Mouse (Mus musculus): ENCODE results near the gene Txnrd3. TPM values are rescaled to one million over a fixed set of nuclear protein-coding genes. Genes with fewer than 3 reads are reported as not detected.

Txnrd3 gene
- polyA plus RNA-seq, 2 experiments: 6.7 to 11.6 TPM

GRCm38 (mm10) chr6:89655011-89655410, 11.2 kb downstream of the Txnrd3 start:
- Histone ChIP-seq H3K9ac (ENCODE audit: low read depth, low read length, severe bottlenecking) (no peak overlapping the region), H3K36me3 (ENCODE audit: control insufficient read depth, insufficient read depth, low read length) (no peaks in the 10 kb centered on the region), H3K4me1 (ENCODE audit: control insufficient read depth, insufficient read depth, low read length) (no peaks in the 10 kb centered on the region), H3K27ac (replicated peaks; ENCODE audit: low read depth, low read length) (no peak overlapping the region), H3K4me2 (replicated peaks; ENCODE audit: low read depth, low read length, severe bottlenecking) (no peak overlapping the region), H3K4me3 (replicated peaks; ENCODE audit: low read length) (no peak overlapping the region), H3K9me3 (ENCODE audit: control insufficient read depth, low read length) (no peaks in the 10 kb centered on the region), H3K27me3 (ENCODE audit: control insufficient read depth, insufficient read depth, low read length) (no peaks in the 10 kb centered on the region)
- DNase-seq (ENCODE audit: low spot score) (no peak), ATAC-seq (ENCODE audit: low FRiP score, low read depth) (no peak)
- TF ChIP-seq POLR2A (IDR thresholded peaks at IDR 0.05; ENCODE audit: borderline replicate concordance, extremely low read depth, insufficient read depth, insufficient read length): no peak
- 88% methylated on average over 3 of the region's 3 CpGs for WGBS

- no peaks in the 10 kb centered on the region for H3K9me3 ChIP-seq (ENCODE audit: control insufficient read depth, low read length)
- H3K27me3 ChIP-seq (ENCODE audit: control insufficient read depth, insufficient read depth, low read length): no peaks in the 10 kb centered on the region
- ATAC-seq (ENCODE audit: low FRiP score, low read depth): no peak
- no peak overlapping the region for H3K4me3 ChIP-seq (replicated peaks; ENCODE audit: low read length)
- no peak for DNase-seq (ENCODE audit: low spot score)
- no peak overlapping the region for H3K9ac ChIP-seq (ENCODE audit: low read depth, low read length, severe bottlenecking)
- H3K4me1 ChIP-seq (ENCODE audit: control insufficient read depth, insufficient read depth, low read length): no peaks in the 10 kb centered on the region
- WGBS: 82% methylated on average over 3 of the region's 3 CpGs
- no peak for TF ChIP-seq POLR2A (IDR thresholded peaks at IDR 0.05; ENCODE audit: borderline replicate concordance, extremely low read depth, insufficient read depth, insufficient read length)
- no peak overlapping the region for H3K4me2 ChIP-seq (replicated peaks; ENCODE audit: low read depth, low read length, severe bottlenecking)
- no peak overlapping the region for H3K27ac ChIP-seq (replicated peaks; ENCODE audit: low read depth, low read length)
- H3K36me3 ChIP-seq (ENCODE audit: control insufficient read depth, insufficient read depth, low read length): no peaks in the 10 kb centered on the region; the same call in 1 of the 2 replicates
Measured at GRCm38 (mm10) chr6:89658342-89658741, 14.6 kb downstream of the Txnrd3 start.

GRCm38 (mm10) chr6:89658931-89659330, 15.1 kb downstream of the Txnrd3 start:
- Histone ChIP-seq H3K9ac (ENCODE audit: low read depth, low read length, severe bottlenecking) (no peak overlapping the region), H3K4me1 (ENCODE audit: control insufficient read depth, insufficient read depth, low read length) (no peaks in the 10 kb centered on the region), H3K27me3 (ENCODE audit: control insufficient read depth, insufficient read depth, low read length) (no peaks in the 10 kb centered on the region), H3K36me3 (ENCODE audit: control insufficient read depth, insufficient read depth, low read length) (peaks cover 2% of the 10 kb centered on the region; the same call in 1 of the 2 replicates), H3K4me2 (replicated peaks; ENCODE audit: low read depth, low read length, severe bottlenecking) (no peak overlapping the region), H3K27ac (replicated peaks; ENCODE audit: low read depth, low read length) (no peak overlapping the region), H3K9me3 (ENCODE audit: control insufficient read depth, low read length) (no peaks in the 10 kb centered on the region), H3K4me3 (replicated peaks; ENCODE audit: low read length) (no peak overlapping the region)
- ATAC-seq (ENCODE audit: low FRiP score, low read depth): no peak
- DNase-seq (ENCODE audit: low spot score): no peak
- WGBS: 88% methylated on average over 6 of the region's 6 CpGs
- no peak for TF ChIP-seq POLR2A (IDR thresholded peaks at IDR 0.05; ENCODE audit: borderline replicate concordance, extremely low read depth, insufficient read depth, insufficient read length)

GRCm38 (mm10) chr6:89659692-89660423, 16.1 kb downstream of the Txnrd3 start:
- Histone ChIP-seq H3K4me3 (replicated peaks; ENCODE audit: low read length) (no peak overlapping the region), H3K4me2 (replicated peaks; ENCODE audit: low read depth, low read length, severe bottlenecking) (no peak overlapping the region), H3K9ac (ENCODE audit: low read depth, low read length, severe bottlenecking) (no peak overlapping the region), H3K4me1 (ENCODE audit: control insufficient read depth, insufficient read depth, low read length) (no peaks in the 10 kb centered on the region), H3K27me3 (ENCODE audit: control insufficient read depth, insufficient read depth, low read length) (no peaks in the 10 kb centered on the region), H3K27ac (replicated peaks; ENCODE audit: low read depth, low read length) (no peak overlapping the region), H3K9me3 (ENCODE audit: control insufficient read depth, low read length) (no peaks in the 10 kb centered on the region), H3K36me3 (ENCODE audit: control insufficient read depth, insufficient read depth, low read length) (peaks cover 3% of the 10 kb centered on the region; the same call in 1 of the 2 replicates)
- TF ChIP-seq POLR2A (IDR thresholded peaks at IDR 0.05; ENCODE audit: borderline replicate concordance, extremely low read depth, insufficient read depth, insufficient read length): no peak
- DNase-seq (ENCODE audit: low spot score): no peak
- WGBS: 32% methylated on average over 7 of the region's 7 CpGs
- ATAC-seq (ENCODE audit: low FRiP score, low read depth): no peak

GRCm38 (mm10) chr6:89660490-89660889, 16.7 kb downstream of the Txnrd3 start:
- DNase-seq (ENCODE audit: low spot score) (no peak), ATAC-seq (ENCODE audit: low FRiP score, low read depth) (no peak)
- Histone ChIP-seq H3K36me3 (ENCODE audit: control insufficient read depth, insufficient read depth, low read length) (peaks cover 3% of the 10 kb centered on the region; the same call in 1 of the 2 replicates), H3K27me3 (ENCODE audit: control insufficient read depth, insufficient read depth, low read length) (no peaks in the 10 kb centered on the region), H3K4me3 (replicated peaks; ENCODE audit: low read length) (no peak overlapping the region), H3K9ac (ENCODE audit: low read depth, low read length, severe bottlenecking) (no peak overlapping the region), H3K27ac (replicated peaks; ENCODE audit: low read depth, low read length) (no peak overlapping the region), H3K4me2 (replicated peaks; ENCODE audit: low read depth, low read length, severe bottlenecking) (no peak overlapping the region), H3K4me1 (ENCODE audit: control insufficient read depth, insufficient read depth, low read length) (no peaks in the 10 kb centered on the region), H3K9me3 (ENCODE audit: control insufficient read depth, low read length) (no peaks in the 10 kb centered on the region)
- WGBS: 71% methylated on average over 1 of the region's 1 CpGs
- no peak for TF ChIP-seq POLR2A (IDR thresholded peaks at IDR 0.05; ENCODE audit: borderline replicate concordance, extremely low read depth, insufficient read depth, insufficient read length)
